Mouse (Mus musculus) layer of hippocampus, adult 2 months (tissue): ENCODE data around the gene Tmem168. TPM values are rescaled to one million over a fixed set of nuclear protein-coding genes. Genes with fewer than 3 reads are reported as not detected.

Experiments used
- DNase-seq, 2 experiments: peaks; one replicate each; pipeline ENCODE4 v3.0.0; 2022; ENCODE audit warnings: low spot score in 2 of 2
- H3K27ac ChIP-seq: fragments of 200-600 bp; 2 replicates; pipeline ENCODE4 v1.8.1; 2022
- H3K4me3 ChIP-seq: fragments of 200-600 bp; 2 replicates; pipeline ENCODE4 v1.8.1; 2022; ENCODE audit warnings: mild to moderate bottlenecking
- CTCF ChIP-seq: fragments of 200-600 bp; conservative IDR thresholded peaks from 2 replicates; pipeline ENCODE4 v1.8.1; 2022; ENCODE audit warnings: antibody characterized with exemption, mild to moderate bottlenecking, moderate library complexity
- total RNA-seq, 2 experiments: library from RNA; stranded (reverse); gene quantifications; 2 replicates each; pipeline ENCODE4 v1.2.3; 2021

Tmem168 gene
- total RNA-seq, 2 experiments from 2014 or later = 14.2 to 16.9 TPM

DNA sequence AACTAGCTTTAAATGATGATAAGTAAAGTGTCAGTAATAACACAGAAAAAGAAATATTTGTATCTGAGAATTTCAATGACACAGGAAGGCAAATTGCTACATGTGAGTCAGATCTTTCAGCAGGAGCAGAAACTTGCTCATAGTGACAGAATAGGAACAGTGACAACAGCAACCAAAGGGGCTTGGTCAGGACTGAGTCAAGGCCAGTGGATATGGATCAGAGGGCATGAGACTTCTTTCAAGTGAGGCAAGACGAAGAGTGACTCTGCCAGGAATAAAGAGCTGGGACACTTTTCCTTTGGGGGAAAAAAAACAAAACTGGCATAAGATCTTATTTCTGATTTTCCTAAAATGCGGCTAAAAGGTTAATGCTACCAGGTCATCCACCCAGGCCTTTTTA lies 52.6 kb downstream of the Tmem168 start:
- no peak for DNase-seq
- TF ChIP-seq CTCF = no peak
- Histone ChIP-seq H3K4me3 (no peak overlapping the region), H3K27ac (no peak overlapping the region)

GRCm38 (mm10) chr6:13541761-13542160 lies 66.1 kb downstream of the Tmem168 start:
- DNase-seq = no peak
- H3K27ac ChIP-seq = no peak overlapping the region
- no peak overlapping the region for H3K4me3 ChIP-seq
- TF ChIP-seq CTCF = no peak

DNA sequence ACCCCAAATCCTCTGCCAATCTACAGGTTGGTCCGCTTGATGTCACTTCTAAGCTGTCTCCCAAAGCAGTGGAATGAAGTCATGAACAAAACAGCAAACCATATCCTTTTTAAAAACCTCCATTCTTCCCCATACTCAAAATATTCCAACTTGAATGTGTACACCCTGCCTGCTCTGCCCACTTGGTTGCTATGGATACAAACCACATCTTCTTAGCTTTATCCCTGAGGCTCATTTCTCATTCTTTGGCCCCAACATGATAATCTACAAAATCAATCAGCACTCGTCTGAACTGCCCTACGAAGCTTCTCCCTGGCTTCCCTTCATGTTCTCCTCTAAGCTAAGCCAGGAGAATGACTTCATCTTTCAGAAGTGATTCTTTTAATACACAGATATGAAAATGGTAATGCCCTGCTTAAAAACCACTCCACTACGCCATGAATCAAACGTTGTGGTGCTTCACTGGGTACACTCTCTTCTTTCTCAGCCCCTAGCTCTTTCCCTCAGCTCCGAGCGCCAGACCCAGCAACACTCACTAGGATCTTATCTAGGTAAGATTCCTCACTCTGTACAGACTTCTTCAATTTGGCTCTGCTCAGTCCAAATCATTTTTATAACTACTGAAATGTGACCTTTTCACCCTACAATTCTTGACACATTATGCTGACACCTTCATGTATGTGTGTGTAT lies 70.5 kb downstream of the Tmem168 start:
- DNase-seq = no peak
- no peak overlapping the region for H3K4me3 ChIP-seq
- no peak overlapping the region for H3K27ac ChIP-seq
- no peak for TF ChIP-seq CTCF

Other genes with a start within 250 kb of the Tmem168 start
- gene Bmt2, start 69.9 kb upstream of the Tmem168 start, total RNA-seq = 10 to 100 TPM; 21.5 to 22.4 TPM
- 10 to 100 TPM; 40.1 to 43.1 TPM for gene Gpr85, start 231.8 kb upstream of the Tmem168 start, total RNA-seq